Comparison of ENCODE assay signal across 9 mouse cellular contexts in the genomic region with DNA sequence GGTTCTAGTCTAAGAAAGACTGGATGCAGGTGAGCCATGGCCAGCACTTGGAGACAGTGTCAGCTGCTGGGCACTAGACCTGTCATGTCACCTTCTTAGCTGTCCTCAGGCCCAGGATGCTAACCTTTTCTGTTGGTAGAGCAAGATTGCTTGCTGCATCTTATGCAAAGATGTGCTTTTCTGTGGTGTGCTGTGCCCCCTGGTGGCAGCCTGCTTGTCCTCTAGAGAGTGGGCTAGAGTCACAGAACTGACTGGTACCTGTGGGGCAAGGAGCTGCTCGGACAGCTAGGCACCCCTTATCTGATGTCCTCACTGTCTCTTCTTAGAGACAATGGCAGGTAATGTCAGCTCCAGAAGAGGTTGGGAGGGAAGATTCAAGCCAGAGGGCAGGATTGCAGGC. TPM values are rescaled to one million over a fixed set of nuclear protein-coding genes. Genes with fewer than 3 reads are reported as not detected.
A peak's percentile ranks its signal among the peaks of the same experiment; 100 is the strongest.
DNase-seq lines count a peak whose midpoint lies in the region; ATAC-seq and TF ChIP-seq lines count a peak whose summit lies in the region.
"Had no signal": no experiment of that assay in that cellular context is flagged by ENCODE, and none has a peak within 500 bp of the region (broad histone marks: within the 10 kb centered on the region; RNA-seq: fewer than 3 reads in every experiment).

No protein-coding gene starts in this region.

- H3K9me3 ChIP-seq in forebrain, postnatal 0 days (ENCODE audit: low read length), result no peaks in the 10 kb centered on the region
- H3K9me3 ChIP-seq in hindbrain, embryonic 15.5 days, result no peaks in the 10 kb centered on the region

- DNase-seq in R1 (ENCODE audit: low read depth, low spot score), result peak; percentile 80
- peak; percentile 70 for DNase-seq in cerebellum, adult 8-10 months
- DNase-seq in forebrain, postnatal 0 days, result peak; percentile 72
- DNase-seq in layer of hippocampus, postnatal 25 days (ENCODE audit: extremely low spot score in 1 of 2, low spot score in 1 of 2), result peak; percentile 58 to 81
- peak; percentile 86 for DNase-seq in lung, postnatal 14 days
- peak; percentile 71 for DNase-seq in retina, postnatal 1 day
- peak; percentile 78 for DNase-seq in urinary bladder, postnatal 14 days (ENCODE audit: low spot score)

- H3K4me2 ChIP-seq in forebrain, postnatal 0 days (ENCODE audit: low read depth), result no peak overlapping the region
- H3K4me2 ChIP-seq in hindbrain, embryonic 15.5 days, result no peak overlapping the region

- no peak overlapping the region for H3K9ac ChIP-seq in forebrain, postnatal 0 days
- no peak overlapping the region for H3K9ac ChIP-seq in hindbrain, embryonic 15.5 days

- ATAC-seq in forebrain, postnatal 0 days, result peak; percentile 78
- peak; percentile 44; the same call in 1 of the 2 replicates for ATAC-seq in hindbrain, embryonic 15.5 days (ENCODE audit: low FRiP score, low read depth)

- 55% methylated on average over 1 of the region's 1 CpGs for WGBS in forebrain, postnatal 0 days
- WGBS in hindbrain, embryonic 15.5 days, result 37% methylated on average over 1 of the region's 1 CpGs

- peaks cover 67% of the 10 kb centered on the region for H3K36me3 ChIP-seq in forebrain, postnatal 0 days (ENCODE audit: insufficient read depth)
- H3K36me3 ChIP-seq in hindbrain, embryonic 15.5 days, result peaks cover 52% of the 10 kb centered on the region

- TF ChIP-seq CTCF in forebrain, postnatal 0 days (IDR thresholded peaks at IDR 0.05; ENCODE audit: low read depth), result peak; percentile 83

- no peak overlapping the region for H3K4me3 ChIP-seq in forebrain, postnatal 0 days (ENCODE audit: low read depth, low read length)
- no peak overlapping the region for H3K4me3 ChIP-seq in hindbrain, embryonic 15.5 days

- H3K4me1 ChIP-seq in forebrain, postnatal 0 days (ENCODE audit: insufficient read depth), result no peaks in the 10 kb centered on the region
- H3K4me1 ChIP-seq in hindbrain, embryonic 15.5 days (replicated peaks), result no peaks in the 10 kb centered on the region

- H3K27ac ChIP-seq in forebrain, postnatal 0 days (ENCODE audit: low read depth, low read length), result no peak overlapping the region
- H3K27ac ChIP-seq in hindbrain, embryonic 15.5 days (replicated peaks), result no peak overlapping the region
- H3K27ac ChIP-seq: macrophage had no signal

- no peaks in the 10 kb centered on the region for H3K27me3 ChIP-seq in forebrain, postnatal 0 days (ENCODE audit: insufficient read depth, low read length)
- H3K27me3 ChIP-seq in hindbrain, embryonic 15.5 days, result no peaks in the 10 kb centered on the region

RNA-seq across cellular contexts. Expression of a gene that starts 53.2 kb away (rescaled TPM):
- total RNA-seq in forebrain, postnatal 0 days (2014; rRNA removed), result 78.5 and 106 TPM in 2 replicates
- polyA plus RNA-seq in forebrain, postnatal 0 days (2015; fragmentation: Nextera tagmentation; extraction: Ambion mirVana), result 45.0 and 51.3 TPM in 2 replicates
- polyA plus RNA-seq in hindbrain, embryonic 15.5 days (2015; fragmentation: Nextera tagmentation; extraction: Ambion mirVana), result 69.9 and 71.4 TPM in 2 replicates
- 10 to 100 TPM; 90.6 to 98.8 TPM for total RNA-seq in layer of hippocampus, postnatal 25 days (2021)

RNA-seq across cellular contexts. Expression of a gene that starts 53.7 kb away (rescaled TPM):
- not detected in 2 replicates for total RNA-seq in forebrain, postnatal 0 days (2014; rRNA removed)
- polyA plus RNA-seq in forebrain, postnatal 0 days (2015; fragmentation: Nextera tagmentation; extraction: Ambion mirVana), result 0.72 and 2.1 TPM in 2 replicates
- 0.82 and 1.2 TPM in 2 replicates for polyA plus RNA-seq in hindbrain, embryonic 15.5 days (2015; fragmentation: Nextera tagmentation; extraction: Ambion mirVana)
- total RNA-seq in layer of hippocampus, postnatal 25 days (2021), result under 1 TPM in 1 of 2 experiments, not detected in 1; 0.69 TPM
